Mouse (Mus musculus) liver, adult 2 months (tissue): ENCODE data around the gene Mgarp. TPM values are rescaled to one million over a fixed set of nuclear protein-coding genes. Genes with fewer than 3 reads are reported as not detected.
"Not testable (repeated sequence)": the region's sequence is repeated elsewhere in the genome, so short reads cannot be mapped to it uniquely, and the experiment has no call there.

Experiments
- DNase-seq: peaks from one replicate; pipeline ENCODE4 v3.0.0-alpha.2; 2011; ENCODE audit warnings: low read depth, low spot score; ENCODE audit errors: extremely low read depth
- H3K27ac ChIP-seq: fragments of 200-500 bp; replicated peaks from 2 replicates; pipeline ENCODE4 v1.5.1; 2012; ENCODE audit warnings: low read depth, mild to moderate bottlenecking, control low read depth, inconsistent platforms, low read length; ENCODE audit not compliant: insufficient read depth
- H3K27me3 ChIP-seq: fragments of 200-500 bp; 2 replicates; pipeline ENCODE4 v1.6.1; 2012; ENCODE audit warnings: mild to moderate bottlenecking, moderate library complexity, low read length, inconsistent platforms; ENCODE audit not compliant: control insufficient read depth, insufficient read depth
- H3K36me3 ChIP-seq: fragments of 200-500 bp; 2 replicates; pipeline ENCODE4 v1.6.1; 2012; ENCODE audit warnings: low read length, inconsistent platforms; ENCODE audit not compliant: control insufficient read depth, insufficient read depth
- H3K4me1 ChIP-seq: fragments of 200-500 bp; 2 replicates; pipeline ENCODE4 v1.6.1; 2011; ENCODE audit warnings: low read length; ENCODE audit not compliant: control insufficient read depth, insufficient read depth
- H3K4me3 ChIP-seq: fragments of 200-500 bp; 2 replicates; pipeline ENCODE4 v1.5.1; 2011; ENCODE audit warnings: low read depth, mild to moderate bottlenecking, control low read depth, low read length, moderate library complexity; ENCODE audit not compliant: insufficient read depth
- H3K79me2 ChIP-seq: fragments of 200-500 bp; 2 replicates; pipeline ENCODE4 v1.6.1; 2012; ENCODE audit warnings: inconsistent platforms, mild to moderate bottlenecking, low read length, moderate library complexity; ENCODE audit not compliant: control insufficient read depth, insufficient read depth
- H3K9ac ChIP-seq: fragments of 200-500 bp; 2 replicates; pipeline ENCODE4 v1.6.1; 2012; ENCODE audit warnings: low read depth, mild to moderate bottlenecking, control low read depth, inconsistent platforms, low read length
- CTCF ChIP-seq: fragments of 200-500 bp; IDR thresholded peaks from 2 replicates; pipeline ENCODE4 v1.5.1; 2011; ENCODE audit warnings: low read depth, low read length, control low read depth
- POLR2A ChIP-seq: fragments of 200-500 bp; IDR thresholded peaks from 2 replicates; pipeline ENCODE4 v1.6.1; 2011; ENCODE audit warnings: low read length, control low read depth; ENCODE audit not compliant: insufficient read depth; ENCODE audit errors: extremely low read depth
- WGBS: fragments of 180-500 bp; shearing (Covaris S2); methylation state at CpG from one replicate; pipeline ENCODE4 v1.1.7; 2018; 5-methylcytosine and 5-hydroxymethylcytosine counted together
- polyA plus RNA-seq: library from polyadenylated mRNA; depleted of rRNA; stranded (reverse); fragments of >200 nt; gene quantifications from 2 replicates; pipeline ENCODE4 v1.2.3, GENCODE M21; 2012; rRNA removed
- total RNA-seq: library from RNA; depleted of rRNA; stranded (reverse); fragments of >200 nt; gene quantifications from 2 replicates; pipeline ENCODE4 v1.2.3, GENCODE M21; 2014; rRNA removed

Gene Mgarp
- 2.8 TPM in 1 of 2 replicates, not detected in the other for total RNA-seq
- 0.10 TPM in 1 of 2 replicates, not detected in the other for polyA plus RNA-seq

DNA sequence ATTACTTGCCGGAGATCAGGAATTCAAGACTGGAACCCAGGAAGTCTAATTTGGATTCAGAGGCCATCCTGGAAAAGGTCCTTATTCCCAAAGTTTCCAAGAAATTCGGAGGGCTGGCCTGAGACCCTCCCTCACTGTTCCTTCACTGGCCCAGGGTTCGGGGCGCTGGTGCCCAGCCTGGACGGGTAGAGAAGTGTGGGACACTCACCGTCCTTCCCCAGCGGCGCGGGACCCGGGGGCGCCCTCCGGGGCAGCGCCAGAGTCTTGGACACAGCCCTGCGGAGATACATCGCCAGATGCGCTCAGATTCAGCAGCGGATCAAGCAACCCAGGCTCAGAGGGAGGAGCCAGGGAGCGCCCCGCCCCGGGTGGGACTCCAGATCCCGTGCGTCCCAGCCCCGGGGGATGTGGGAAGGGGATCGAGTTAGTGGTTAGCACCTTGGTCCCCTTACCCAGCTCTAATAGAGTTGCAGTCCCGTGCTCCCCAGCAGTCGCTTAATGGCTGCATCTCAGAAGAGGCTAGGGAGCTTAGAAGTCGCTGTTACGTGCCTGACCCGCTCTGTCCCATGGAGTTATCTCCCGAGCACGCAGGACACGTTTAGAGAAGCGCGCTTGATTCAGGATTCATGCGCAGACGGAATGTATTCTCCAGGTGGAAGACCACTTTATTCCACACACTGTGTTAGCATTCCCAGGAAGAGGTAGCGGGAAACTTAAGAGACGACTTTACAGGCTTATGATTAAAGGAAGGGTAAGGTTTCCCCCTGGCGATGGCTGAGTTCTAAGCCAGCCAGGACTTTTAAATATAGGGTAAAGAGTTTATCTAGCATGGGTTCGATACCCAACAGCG lies at the start of gene Mgarp:
Gene Mgarp (minus strand): TSS at position 520 of the 850 bp plus-strand sequence.
- Histone ChIP-seq H3K36me3 (no peaks in the 10 kb centered on the region), H3K27ac (no peak within 1 kb of the TSS), H3K27me3 (no peaks in the 10 kb centered on the region; the same call in 1 of the 2 replicates), H3K4me3 (peak within 1 kb of the TSS; percentile 57), H3K4me1 (no peaks in the 10 kb centered on the region; the same call in 1 of the 2 replicates), H3K9ac (peak within 1 kb of the TSS; percentile 13), H3K79me2 (no peaks in the 10 kb centered on the region)
- DNase-seq, result no peak
- 4% methylated on average over 41 of the region's 41 CpGs for WGBS
- TF ChIP-seq CTCF (no peak), POLR2A (no peak)

DNA sequence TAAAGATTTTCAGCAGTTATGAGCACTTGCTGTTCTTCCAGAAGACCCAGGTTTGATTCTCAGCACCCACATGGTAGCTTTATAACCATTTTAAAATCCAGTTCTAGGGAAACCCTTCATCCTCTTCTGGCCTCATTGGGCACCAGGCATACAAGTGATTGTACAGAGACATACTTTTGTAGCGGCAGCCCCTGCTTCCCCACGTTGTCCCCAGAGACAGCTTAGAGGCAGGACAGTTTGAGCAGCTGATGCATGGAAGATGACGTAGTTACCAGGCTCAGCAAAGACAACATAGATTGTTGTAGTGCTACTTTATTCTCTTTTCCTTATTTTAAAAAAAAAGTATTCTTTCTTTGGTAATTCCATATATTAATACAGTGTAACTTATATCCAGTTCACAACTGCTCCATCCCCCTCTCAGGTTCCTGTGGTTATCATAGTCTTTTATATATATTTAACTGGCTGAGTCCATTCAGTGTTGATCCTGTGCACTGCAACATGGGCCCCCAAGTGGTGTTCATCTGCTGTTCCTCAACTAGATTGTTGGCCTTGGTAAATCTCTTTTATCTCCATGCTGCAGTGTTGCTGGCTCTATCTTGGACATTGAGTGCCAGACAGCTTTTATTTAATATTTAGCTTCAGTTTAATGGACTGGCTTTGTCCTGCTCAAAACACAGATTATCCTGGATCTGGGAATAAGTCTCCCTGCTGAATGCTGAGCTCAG lies 38.5 kb upstream of the Mgarp start:
- no peak for TF ChIP-seq POLR2A
- TF ChIP-seq CTCF, result no peak
- Histone ChIP-seq H3K9ac (no peak overlapping the region), H3K4me1 (peaks cover 2% of the 10 kb centered on the region; the same call in 1 of the 2 replicates), H3K36me3 (peaks cover 8% of the 10 kb centered on the region), H3K79me2 (peaks cover 8% of the 10 kb centered on the region; the same call in 1 of the 2 replicates), H3K27ac (no peak overlapping the region), H3K4me3 (no peak overlapping the region), H3K27me3 (no peaks in the 10 kb centered on the region)
- no peak for DNase-seq
- WGBS, result 94% methylated on average over 3 of the region's 3 CpGs

DNA sequence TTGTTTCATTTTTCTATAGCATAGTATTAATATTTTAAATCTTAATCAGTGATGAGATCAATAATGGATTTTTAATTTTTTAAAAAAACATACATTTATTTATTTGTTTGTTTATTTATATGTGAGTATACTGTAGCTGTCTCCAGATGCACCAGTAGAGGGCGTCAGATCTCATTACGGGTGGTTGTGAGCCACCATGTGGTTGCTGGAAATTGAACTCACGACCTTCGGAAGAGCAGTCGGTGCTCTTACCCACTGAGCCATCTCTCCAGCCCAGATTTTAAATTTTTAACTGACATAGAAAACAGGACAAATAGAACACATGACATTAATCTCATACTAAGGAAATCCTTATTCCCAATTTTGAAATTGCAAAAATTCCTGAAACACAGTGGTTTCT lies 37.8 kb upstream of the Mgarp start:
- H3K27ac ChIP-seq, H3K27me3 ChIP-seq, H3K79me2 ChIP-seq, H3K4me1 ChIP-seq, H3K9ac ChIP-seq, H3K4me3 ChIP-seq, H3K36me3 ChIP-seq, DNase-seq: not testable (repeated sequence)
- WGBS, result 91% methylated on average over 5 of the region's 5 CpGs
- peak; percentile 7; the same call in 1 of the 2 replicates for TF ChIP-seq CTCF

DNA sequence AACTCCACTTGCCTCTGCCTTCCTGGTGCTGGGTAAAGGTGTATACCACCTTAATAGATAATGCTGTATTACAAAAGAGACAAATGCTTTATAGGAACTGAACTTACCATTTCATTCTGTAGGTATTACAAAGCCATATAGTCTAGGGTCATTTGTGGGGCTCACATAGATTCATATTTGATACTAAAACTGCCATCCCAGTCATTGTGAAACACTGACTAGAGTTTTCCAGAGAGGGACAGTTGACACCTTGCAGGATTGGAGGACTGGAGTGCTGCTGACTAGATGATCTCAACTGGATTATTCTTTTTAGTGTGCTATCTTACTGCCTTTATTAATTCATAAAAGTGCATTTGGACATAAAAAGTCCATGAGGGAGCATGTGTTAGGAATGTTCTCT lies 28.9 kb upstream of the Mgarp start:
- no peaks in the 10 kb centered on the region for H3K27me3 ChIP-seq
- no peak for TF ChIP-seq CTCF
- no peak for TF ChIP-seq POLR2A
- H3K27ac ChIP-seq, result no peak overlapping the region

DNA sequence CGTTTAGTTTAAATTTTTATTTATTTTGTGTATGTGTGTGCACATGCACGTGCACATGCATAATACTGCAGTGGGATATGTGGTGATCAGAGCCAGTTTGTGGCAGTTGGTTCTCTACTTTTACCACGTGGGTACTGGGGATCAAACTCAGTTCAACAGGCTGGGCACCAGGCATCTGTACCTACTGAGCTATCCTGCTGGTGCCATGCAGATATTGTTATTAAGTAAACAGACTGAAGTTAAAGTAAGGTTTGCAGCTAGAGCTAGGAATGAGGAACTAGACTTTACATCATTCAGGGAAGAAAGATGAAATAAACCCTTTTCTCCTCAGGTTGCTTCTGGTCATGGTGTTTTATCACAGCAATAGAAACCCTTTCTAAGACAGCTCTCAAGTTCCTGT lies 25.4 kb upstream of the Mgarp start:
- H3K4me3 ChIP-seq, result no peak overlapping the region
- H3K27me3 ChIP-seq, result no peaks in the 10 kb centered on the region
- peaks cover 19% of the 10 kb centered on the region for H3K79me2 ChIP-seq
- no peak for DNase-seq
- no peaks in the 10 kb centered on the region for H3K36me3 ChIP-seq
- peaks cover 11% of the 10 kb centered on the region for H3K4me1 ChIP-seq
- 58% methylated on average over 3 of the region's 3 CpGs for WGBS
- no peak overlapping the region for H3K9ac ChIP-seq
- TF ChIP-seq CTCF, result no peak
- TF ChIP-seq POLR2A, result no peak
- H3K27ac ChIP-seq, result no peak overlapping the region

More for the DNA sequence above, 28.9 kb upstream of the Mgarp start:
- no peaks in the 10 kb centered on the region for H3K36me3 ChIP-seq
- DNase-seq, result no peak
- peaks cover 2% of the 10 kb centered on the region for H3K4me1 ChIP-seq
- no peak overlapping the region for H3K4me3 ChIP-seq
- no peak overlapping the region for H3K9ac ChIP-seq
- peaks cover 18% of the 10 kb centered on the region for H3K79me2 ChIP-seq
